Mouse (Mus musculus) liver, adult 2 months (tissue): ENCODE data around the gene Zfp84. TPM values are rescaled to one million over a fixed set of nuclear protein-coding genes. Genes with fewer than 3 reads are reported as not detected.

Experiments used
- DNase-seq: peaks from one replicate; pipeline ENCODE4 v3.0.0-alpha.2; 2011; ENCODE audit warnings: low read depth, low spot score; ENCODE audit errors: extremely low read depth
- H3K27ac ChIP-seq: fragments of 200-500 bp; replicated peaks from 2 replicates; pipeline ENCODE4 v1.5.1; 2012; ENCODE audit warnings: low read depth, mild to moderate bottlenecking, control low read depth, inconsistent platforms, low read length; ENCODE audit not compliant: insufficient read depth
- H3K27me3 ChIP-seq: fragments of 200-500 bp; 2 replicates; pipeline ENCODE4 v1.6.1; 2012; ENCODE audit warnings: mild to moderate bottlenecking, moderate library complexity, low read length, inconsistent platforms; ENCODE audit not compliant: control insufficient read depth, insufficient read depth
- H3K36me3 ChIP-seq: fragments of 200-500 bp; 2 replicates; pipeline ENCODE4 v1.6.1; 2012; ENCODE audit warnings: low read length, inconsistent platforms; ENCODE audit not compliant: control insufficient read depth, insufficient read depth
- H3K4me1 ChIP-seq: fragments of 200-500 bp; 2 replicates; pipeline ENCODE4 v1.6.1; 2011; ENCODE audit warnings: low read length; ENCODE audit not compliant: control insufficient read depth, insufficient read depth
- H3K4me3 ChIP-seq: fragments of 200-500 bp; 2 replicates; pipeline ENCODE4 v1.5.1; 2011; ENCODE audit warnings: low read depth, mild to moderate bottlenecking, control low read depth, low read length, moderate library complexity; ENCODE audit not compliant: insufficient read depth
- H3K79me2 ChIP-seq: fragments of 200-500 bp; 2 replicates; pipeline ENCODE4 v1.6.1; 2012; ENCODE audit warnings: inconsistent platforms, mild to moderate bottlenecking, low read length, moderate library complexity; ENCODE audit not compliant: control insufficient read depth, insufficient read depth
- H3K9ac ChIP-seq: fragments of 200-500 bp; 2 replicates; pipeline ENCODE4 v1.6.1; 2012; ENCODE audit warnings: low read depth, mild to moderate bottlenecking, control low read depth, inconsistent platforms, low read length
- CTCF ChIP-seq: fragments of 200-500 bp; IDR thresholded peaks from 2 replicates; pipeline ENCODE4 v1.5.1; 2011; ENCODE audit warnings: low read depth, low read length, control low read depth
- POLR2A ChIP-seq: fragments of 200-500 bp; IDR thresholded peaks from 2 replicates; pipeline ENCODE4 v1.6.1; 2011; ENCODE audit warnings: low read length, control low read depth; ENCODE audit not compliant: insufficient read depth; ENCODE audit errors: extremely low read depth
- WGBS: fragments of 180-500 bp; shearing (Covaris S2); methylation state at CpG from one replicate; pipeline ENCODE4 v1.1.7; 2018; 5-methylcytosine and 5-hydroxymethylcytosine counted together
- polyA plus RNA-seq: library from polyadenylated mRNA; depleted of rRNA; stranded (reverse); fragments of >200 nt; gene quantifications from 2 replicates; pipeline ENCODE4 v1.2.3, GENCODE M21; 2012; rRNA removed
- total RNA-seq: library from RNA; depleted of rRNA; stranded (reverse); fragments of >200 nt; gene quantifications from 2 replicates; pipeline ENCODE4 v1.2.3, GENCODE M21; 2014; rRNA removed

The Zfp84 gene
- total and polyA plus RNA-seq, 2 experiments: 1.4 to 4.7 TPM

- no peak for DNase-seq
- H3K79me2 ChIP-seq: peaks cover 11% of the 10 kb centered on the region
- H3K36me3 ChIP-seq: no peaks in the 10 kb centered on the region
- H3K9ac ChIP-seq: no peak overlapping the region
- H3K4me1 ChIP-seq: peaks cover 11% of the 10 kb centered on the region
- H3K27me3 ChIP-seq: no peaks in the 10 kb centered on the region
- H3K4me3 ChIP-seq: no peak overlapping the region
- WGBS: 94% methylated on average over 1 of the region's 1 CpGs
- no peak for TF ChIP-seq POLR2A
- no peak for TF ChIP-seq CTCF
- H3K27ac ChIP-seq: no peak overlapping the region
Observed at GRCm38 (mm10) chr7:29812244-29812643, 43.9 kb downstream of the Zfp84 start.

GRCm38 (mm10) chr7:29814381-29814780, 46.0 kb downstream of the Zfp84 start:
- no peak overlapping the region for H3K4me3 ChIP-seq
- no peak for DNase-seq
- WGBS: 96% methylated on average over 2 of the region's 2 CpGs
- peaks cover 20% of the 10 kb centered on the region for H3K4me1 ChIP-seq
- H3K79me2 ChIP-seq: peaks cover 15% of the 10 kb centered on the region
- TF ChIP-seq CTCF: no peak
- no peak for TF ChIP-seq POLR2A
- no peaks in the 10 kb centered on the region for H3K36me3 ChIP-seq
- no peaks in the 10 kb centered on the region for H3K27me3 ChIP-seq
- no peak overlapping the region for H3K27ac ChIP-seq
- no peak overlapping the region for H3K9ac ChIP-seq

GRCm38 (mm10) chr7:29815061-29815784, 46.9 kb downstream of the Zfp84 start:
- Histone ChIP-seq H3K27me3 (no peaks in the 10 kb centered on the region), H3K27ac (peak overlapping the region; percentile 54), H3K9ac (peak overlapping the region; percentile 61), H3K79me2 (peaks cover 18% of the 10 kb centered on the region), H3K4me1 (peaks cover 20% of the 10 kb centered on the region), H3K4me3 (peak overlapping the region; percentile 55), H3K36me3 (no peaks in the 10 kb centered on the region)
- TF ChIP-seq CTCF (no peak), POLR2A (no peak)
- peak; percentile 46 for DNase-seq
- under 1% methylated on average over 12 of the region's 12 CpGs for WGBS

GRCm38 (mm10) chr7:29815910-29816429, 47.6 kb downstream of the Zfp84 start, which contains the start of gene Zfp790:
Gene Zfp790 (plus strand): TSS chr7:29816114.
- WGBS: 0% methylated on average over 26 of the region's 26 CpGs
- peaks cover 20% of the 10 kb centered on the region for H3K4me1 ChIP-seq
- DNase-seq: peak; percentile 96
- H3K27me3 ChIP-seq: no peaks in the 10 kb centered on the region
- peak within 1 kb of the TSS; percentile 55 for H3K4me3 ChIP-seq
- no peaks in the 10 kb centered on the region for H3K36me3 ChIP-seq
- H3K79me2 ChIP-seq: peaks cover 18% of the 10 kb centered on the region
- peak within 1 kb of the TSS; percentile 64 for H3K9ac ChIP-seq
- peak within 1 kb of the TSS; percentile 68 for H3K27ac ChIP-seq
- TF ChIP-seq POLR2A (peak; percentile 33; the same call in 1 of the 2 replicates), CTCF (no peak)

- Histone ChIP-seq H3K4me1 (peaks cover 20% of the 10 kb centered on the region), H3K4me3 (peak overlapping the region; percentile 64), H3K27ac (peak overlapping the region; percentile 66), H3K27me3 (no peaks in the 10 kb centered on the region), H3K36me3 (peaks cover 4% of the 10 kb centered on the region; the same call in 1 of the 2 replicates), H3K9ac (peak overlapping the region; percentile 79), H3K79me2 (peaks cover 18% of the 10 kb centered on the region)
- 1% methylated on average over 12 of the region's 12 CpGs for WGBS
- peak; percentile 82 for DNase-seq
- TF ChIP-seq CTCF (no peak), POLR2A (no peak)
Observed at GRCm38 (mm10) chr7:29818619-29819254, 50.4 kb downstream of the Zfp84 start.

GRCm38 (mm10) chr7:29828001-29828400, 59.6 kb downstream of the Zfp84 start:
- H3K27me3 ChIP-seq: no peaks in the 10 kb centered on the region
- TF ChIP-seq POLR2A: no peak
- TF ChIP-seq CTCF: no peak

More at GRCm38 (mm10) chr7:29828001-29828400, 59.6 kb downstream of the Zfp84 start:
- Histone ChIP-seq H3K79me2 (no peaks in the 10 kb centered on the region), H3K4me3 (no peak overlapping the region), H3K9ac (no peak overlapping the region), H3K36me3 (peaks cover 61% of the 10 kb centered on the region), H3K4me1 (no peaks in the 10 kb centered on the region), H3K27ac (no peak overlapping the region)
- WGBS: 74% methylated on average over 12 of the region's 12 CpGs
- DNase-seq: no peak

Other genes starting within 250 kb of the Zfp84 start
- gene Sipa1l3, start 249.9 kb upstream of the Zfp84 start, total RNA-seq: 3.1 and 3.8 TPM in 2 replicates
- gene Sipa1l3, start 249.9 kb upstream of the Zfp84 start, polyA plus RNA-seq: 6.5 and 9.2 TPM in 2 replicates
- not detected in 2 replicates for gene Catsperg2, start 41.5 kb upstream of the Zfp84 start, total RNA-seq
- gene Catsperg2, start 41.5 kb upstream of the Zfp84 start, polyA plus RNA-seq: not detected in 2 replicates
- gene Zfp30, start 15.4 kb downstream of the Zfp84 start, total RNA-seq: 1.3 and 1.5 TPM in 2 replicates
- gene Zfp30, start 15.4 kb downstream of the Zfp84 start, polyA plus RNA-seq: 1.1 and 1.8 TPM in 2 replicates
- gene Zfp790, start 47.6 kb downstream of the Zfp84 start, total RNA-seq: 5.6 and 7.2 TPM in 2 replicates
- gene Zfp790, start 47.6 kb downstream of the Zfp84 start, polyA plus RNA-seq: 1.1 and 1.4 TPM in 2 replicates
- 0.54 and 0.65 TPM in 2 replicates for gene Zfp940, start 85.1 kb downstream of the Zfp84 start, total RNA-seq
- gene Zfp940, start 85.1 kb downstream of the Zfp84 start, polyA plus RNA-seq: 0.09 and 0.12 TPM in 2 replicates
- 2.8 and 3.7 TPM in 2 replicates for gene Zfp420, start 91.4 kb downstream of the Zfp84 start, total RNA-seq
- 0.34 and 0.50 TPM in 2 replicates for gene Zfp420, start 91.4 kb downstream of the Zfp84 start, polyA plus RNA-seq
- gene Zfp27, start 138.0 kb downstream of the Zfp84 start, total RNA-seq: 3.6 and 4.6 TPM in 2 replicates
- 1.1 and 1.3 TPM in 2 replicates for gene Zfp27, start 138.0 kb downstream of the Zfp84 start, polyA plus RNA-seq
- gene Zfp383, start 139.7 kb downstream of the Zfp84 start, total RNA-seq: 2.4 and 3.2 TPM in 2 replicates
- 0.36 and 0.51 TPM in 2 replicates for gene Zfp383, start 139.7 kb downstream of the Zfp84 start, polyA plus RNA-seq
- 2.4 and 2.6 TPM in 2 replicates for gene Zfp74, start 185.5 kb downstream of the Zfp84 start, total RNA-seq
- gene Zfp74, start 185.5 kb downstream of the Zfp84 start, polyA plus RNA-seq: 2.3 and 2.7 TPM in 2 replicates
- gene Zfp568, start 215.4 kb downstream of the Zfp84 start, total RNA-seq: 8.7 and 8.8 TPM in 2 replicates
- 4.3 and 4.9 TPM in 2 replicates for gene Zfp568, start 215.4 kb downstream of the Zfp84 start, polyA plus RNA-seq